Comparison of ENCODE assay signal across 8 mouse cellular contexts in the genomic region with DNA sequence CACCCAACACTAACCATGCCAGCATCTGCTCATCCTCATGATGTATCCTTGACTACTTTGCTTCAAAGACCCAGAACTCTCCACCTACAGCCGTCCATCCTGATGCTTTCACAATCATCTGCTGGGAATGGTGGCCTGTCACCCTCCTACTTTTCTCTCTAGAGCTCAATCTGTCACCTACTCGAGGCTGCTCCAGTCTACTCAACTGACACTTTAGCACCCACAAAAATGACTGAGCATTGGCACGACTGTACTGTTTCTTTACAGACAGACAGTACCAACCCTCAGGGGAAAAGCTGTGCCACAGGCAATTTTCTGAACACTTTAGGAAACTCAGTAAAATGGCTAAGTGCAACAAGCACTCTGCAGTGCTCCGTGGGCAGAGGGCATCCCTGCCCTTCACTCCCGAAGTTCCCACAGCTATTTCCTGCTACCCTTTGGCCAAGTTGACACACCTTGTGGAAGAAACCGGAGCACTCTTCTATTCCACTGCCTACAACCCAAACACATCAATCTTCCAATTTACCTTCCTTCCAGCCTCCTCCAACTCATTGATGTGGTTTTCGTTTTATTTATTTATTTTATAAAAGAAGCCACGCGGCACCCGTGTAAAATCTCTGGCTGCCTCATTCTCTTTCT. TPM values are rescaled to one million over a fixed set of nuclear protein-coding genes. Genes with fewer than 3 reads are reported as not detected.
A peak's percentile ranks its signal among the peaks of the same experiment; 100 is the strongest.
DNase-seq lines count a peak whose midpoint lies in the region; ATAC-seq and TF ChIP-seq lines count a peak whose summit lies in the region.

No protein-coding gene starts in this region.

- peak overlapping the region; percentile 92 for H3K4me2 ChIP-seq in kidney, embryonic 14.5 days (replicated peaks; ENCODE audit: low read depth, low read length)
- peak overlapping the region; percentile 67 for H3K4me2 ChIP-seq in embryonic facial prominence, embryonic 15.5 days (replicated peaks)
- H3K4me2 ChIP-seq in limb, embryonic 13.5 days (replicated peaks) = peak overlapping the region; percentile 98
- H3K4me2 ChIP-seq in stomach, embryonic 16.5 days (ENCODE audit: low read depth, low read length) = peak overlapping the region; percentile 92

- no peak for DNase-seq in kidney, adult 11 months
- no peak for DNase-seq in adrenal gland, adult 2 months
- no peak for DNase-seq in left cerebral cortex, postnatal 4 days

- 0 out of 2 replicates have a peak, but pooled peaks have one; percentile 8 for ATAC-seq in kidney, embryonic 14.5 days (ENCODE audit: low FRiP score, low TSS enrichment)
- ATAC-seq in embryonic facial prominence, embryonic 15.5 days (ENCODE audit: insufficient number of reproducible peaks, low FRiP score, low TSS enrichment, low read depth) = no peak
- ATAC-seq in limb, embryonic 13.5 days (ENCODE audit: low FRiP score, low read depth) = no peak
- peak; percentile 27; the same call in 1 of the 2 replicates for ATAC-seq in stomach, embryonic 16.5 days (ENCODE audit: insufficient read depth, low FRiP score)

- H3K9ac ChIP-seq in kidney, embryonic 14.5 days (ENCODE audit: low read depth, low read length) = peak overlapping the region; percentile 90
- peak overlapping the region; percentile 89 for H3K9ac ChIP-seq in embryonic facial prominence, embryonic 15.5 days
- peak overlapping the region; percentile 94 for H3K9ac ChIP-seq in limb, embryonic 13.5 days
- peak overlapping the region; percentile 82 for H3K9ac ChIP-seq in stomach, embryonic 16.5 days (ENCODE audit: low read length)

- H3K27me3 ChIP-seq in kidney, embryonic 14.5 days (ENCODE audit: control insufficient read depth, insufficient read depth, low read length) = no peaks in the 10 kb centered on the region
- no peaks in the 10 kb centered on the region for H3K27me3 ChIP-seq in E14TG2a.4 (ENCODE audit: insufficient read depth, low read length)
- H3K27me3 ChIP-seq in embryonic facial prominence, embryonic 15.5 days = no peaks in the 10 kb centered on the region
- no peaks in the 10 kb centered on the region for H3K27me3 ChIP-seq in limb, embryonic 13.5 days
- H3K27me3 ChIP-seq in stomach, embryonic 16.5 days (ENCODE audit: control insufficient read depth, insufficient read depth, low read length) = no peaks in the 10 kb centered on the region

- peaks cover 8% of the 10 kb centered on the region for H3K4me1 ChIP-seq in kidney, embryonic 14.5 days (ENCODE audit: control insufficient read depth, insufficient read depth, low read length)
- peaks cover 16% of the 10 kb centered on the region for H3K4me1 ChIP-seq in E14TG2a.4 (replicated peaks; ENCODE audit: low read depth, low read length)
- peaks cover 15% of the 10 kb centered on the region for H3K4me1 ChIP-seq in embryonic facial prominence, embryonic 15.5 days
- H3K4me1 ChIP-seq in limb, embryonic 13.5 days = peaks cover 16% of the 10 kb centered on the region
- peaks cover 14% of the 10 kb centered on the region for H3K4me1 ChIP-seq in stomach, embryonic 16.5 days (ENCODE audit: control insufficient read depth, insufficient read depth, low read length)

- no peak for TF ChIP-seq CTCF in E14TG2a.4 (conservative IDR thresholded peaks at IDR 0.05; ENCODE audit: low read length)

- H3K36me3 ChIP-seq in kidney, embryonic 14.5 days (ENCODE audit: control insufficient read depth, insufficient read depth, low read length) = no peaks in the 10 kb centered on the region
- peaks cover 8% of the 10 kb centered on the region; the same call in 1 of the 2 replicates for H3K36me3 ChIP-seq in E14TG2a.4 (ENCODE audit: insufficient read depth, low read length)
- no peaks in the 10 kb centered on the region for H3K36me3 ChIP-seq in embryonic facial prominence, embryonic 15.5 days
- H3K36me3 ChIP-seq in limb, embryonic 13.5 days = no peaks in the 10 kb centered on the region
- H3K36me3 ChIP-seq in stomach, embryonic 16.5 days (ENCODE audit: control insufficient read depth, insufficient read depth, low read length) = no peaks in the 10 kb centered on the region

- 6% methylated on average over 10 of the region's 10 CpGs for WGBS in kidney, embryonic 14.5 days
- 5% methylated on average over 10 of the region's 10 CpGs for WGBS in embryonic facial prominence, embryonic 15.5 days
- WGBS in limb, embryonic 13.5 days = 6% methylated on average over 10 of the region's 10 CpGs
- 4% methylated on average over 10 of the region's 10 CpGs for WGBS in stomach, embryonic 16.5 days

- peak overlapping the region; percentile 91 for H3K4me3 ChIP-seq in kidney, embryonic 14.5 days (ENCODE audit: low read length)
- peak overlapping the region; percentile 96 for H3K4me3 ChIP-seq in E14TG2a.4 (replicated peaks; ENCODE audit: low read length)
- H3K4me3 ChIP-seq in embryonic facial prominence, embryonic 15.5 days (replicated peaks) = peak overlapping the region; percentile 86
- peak overlapping the region; percentile 85 for H3K4me3 ChIP-seq in limb, embryonic 13.5 days
- H3K4me3 ChIP-seq in stomach, embryonic 16.5 days (replicated peaks; ENCODE audit: low read length) = peak overlapping the region; percentile 73

- H3K9me3 ChIP-seq in kidney, embryonic 14.5 days (ENCODE audit: control insufficient read depth, low read length) = no peaks in the 10 kb centered on the region
- no peaks in the 10 kb centered on the region for H3K9me3 ChIP-seq in E14TG2a.4 (ENCODE audit: low read length)
- H3K9me3 ChIP-seq in embryonic facial prominence, embryonic 15.5 days (replicated peaks) = no peaks in the 10 kb centered on the region
- H3K9me3 ChIP-seq in limb, embryonic 13.5 days = no peaks in the 10 kb centered on the region
- no peaks in the 10 kb centered on the region for H3K9me3 ChIP-seq in stomach, embryonic 16.5 days (replicated peaks; ENCODE audit: control insufficient read depth, low read length)

- H3K27ac ChIP-seq in kidney, embryonic 14.5 days (ENCODE audit: low read depth, low read length) = peak overlapping the region; percentile 80; the same call in 1 of the 2 replicates
- peak overlapping the region; percentile 75 for H3K27ac ChIP-seq in embryonic facial prominence, embryonic 15.5 days (replicated peaks)
- H3K27ac ChIP-seq in limb, embryonic 13.5 days = peak overlapping the region; percentile 76
- peak overlapping the region; percentile 73 for H3K27ac ChIP-seq in stomach, embryonic 16.5 days (ENCODE audit: low read length)

- intact Hi-C loops in left cerebral cortex, postnatal 4 days (cut with DNase I) = no loop called here

RNA-seq across cellular contexts. Expression of a gene that starts 10.8 kb away (rescaled TPM):
- 32.4 and 39.7 TPM in 2 replicates for polyA plus RNA-seq in kidney, embryonic 14.5 days (2014; fragmentation: Nextera tagmentation; extraction: Ambion mirVana)
- 45.9 and 54.6 TPM in 2 replicates for polyA plus RNA-seq in embryonic facial prominence, embryonic 15.5 days (2015; fragmentation: Nextera tagmentation; extraction: Ambion mirVana)
- polyA plus RNA-seq in limb, embryonic 13.5 days (2015; fragmentation: Nextera tagmentation; extraction: Ambion mirVana) = 48.1 and 49.8 TPM in 2 replicates
- 39.2 and 42.5 TPM in 2 replicates for polyA plus RNA-seq in stomach, embryonic 16.5 days (2015; fragmentation: Nextera tagmentation; extraction: Ambion mirVana)
- 10 to 100 TPM; 53.9 to 65.4 TPM for total RNA-seq in adrenal gland, adult 2 months (2021)
- polyA plus RNA-seq in adrenal gland, adult 2 months (2012; rRNA removed) = 138 and 157 TPM in 2 replicates
- total RNA-seq in left cerebral cortex, postnatal 4 days (2021) = 10 to 100 TPM; 78.9 to 80.8 TPM

RNA-seq across cellular contexts. Expression of a gene that starts 37.5 kb away (rescaled TPM):
- 42.6 and 70.3 TPM in 2 replicates for polyA plus RNA-seq in kidney, embryonic 14.5 days (2014; fragmentation: Nextera tagmentation; extraction: Ambion mirVana)
- 91.5 and 93.4 TPM in 2 replicates for polyA plus RNA-seq in embryonic facial prominence, embryonic 15.5 days (2015; fragmentation: Nextera tagmentation; extraction: Ambion mirVana)
- polyA plus RNA-seq in limb, embryonic 13.5 days (2015; fragmentation: Nextera tagmentation; extraction: Ambion mirVana) = 92.9 and 106 TPM in 2 replicates
- polyA plus RNA-seq in stomach, embryonic 16.5 days (2015; fragmentation: Nextera tagmentation; extraction: Ambion mirVana) = 56.7 and 57.7 TPM in 2 replicates
- total RNA-seq in adrenal gland, adult 2 months (2021) = 10 to 100 TPM; 45.5 to 49.8 TPM
- polyA plus RNA-seq in adrenal gland, adult 2 months (2012; rRNA removed) = 55.3 and 68.2 TPM in 2 replicates
- 10 to 100 TPM; 86.2 to 95.3 TPM for total RNA-seq in left cerebral cortex, postnatal 4 days (2021)

Comparison
In these comparisons a context has a peak if more than half of its experiments do, and no peak if none do; other contexts are left out.
1. ATAC-seq: peak in kidney, embryonic 14.5 days (single experiment) and stomach, embryonic 16.5 days (single experiment); none in embryonic facial prominence, embryonic 15.5 days (single experiment) and limb, embryonic 13.5 days (single experiment).
2. Peak in every context shown above with its lines, with median percentiles within 50 percentile points of each other: H3K27ac ChIP-seq, H3K4me2 ChIP-seq, H3K4me3 ChIP-seq and H3K9ac ChIP-seq.